Mouse (Mus musculus): ENCODE results near the gene Kif4.
A peak's percentile ranks its signal among the peaks of the same experiment; 100 is the strongest.

Kif4 gene

DNA sequence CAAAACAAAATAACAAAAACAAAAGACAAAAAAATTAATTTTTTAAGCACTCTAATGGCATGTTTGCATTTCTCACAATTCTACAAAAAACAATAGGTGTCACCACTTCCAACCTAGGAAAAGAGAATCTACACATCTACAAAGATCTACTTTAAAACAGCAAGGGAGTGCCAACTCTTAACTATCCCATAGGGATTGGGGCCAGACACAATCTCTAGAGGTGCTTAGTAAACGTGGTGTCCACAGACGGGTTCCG, at the start of gene Kif4:
Kif4 (plus strand) TSS at position 192 of the 256 bp plus-strand sequence.
- no peak for DNase-seq

DNA sequence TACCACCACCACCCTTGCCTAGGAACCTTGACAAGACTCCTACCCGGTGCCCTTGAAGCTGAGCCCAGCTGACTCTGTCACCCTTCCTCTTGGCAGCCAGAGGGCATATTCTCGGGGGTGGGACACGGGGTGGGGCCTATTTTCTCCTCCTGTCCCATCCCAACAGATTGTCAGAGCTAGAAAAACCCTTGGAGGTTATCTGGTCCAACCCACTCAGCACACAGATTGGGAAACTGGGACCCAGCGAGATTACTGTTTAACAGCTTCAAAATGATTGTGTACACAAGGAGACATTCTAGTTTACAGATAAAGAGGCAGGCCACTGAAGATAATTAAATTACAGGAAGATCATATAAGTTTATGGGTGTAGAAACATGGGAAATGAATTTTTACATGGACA, 30.7 kb upstream of the Kif4 start, which contains the start of gene P2ry4:
P2ry4 (minus strand) TSS at position 79 of the 400 bp plus-strand sequence.
- DNase-seq, result no peak

DNA sequence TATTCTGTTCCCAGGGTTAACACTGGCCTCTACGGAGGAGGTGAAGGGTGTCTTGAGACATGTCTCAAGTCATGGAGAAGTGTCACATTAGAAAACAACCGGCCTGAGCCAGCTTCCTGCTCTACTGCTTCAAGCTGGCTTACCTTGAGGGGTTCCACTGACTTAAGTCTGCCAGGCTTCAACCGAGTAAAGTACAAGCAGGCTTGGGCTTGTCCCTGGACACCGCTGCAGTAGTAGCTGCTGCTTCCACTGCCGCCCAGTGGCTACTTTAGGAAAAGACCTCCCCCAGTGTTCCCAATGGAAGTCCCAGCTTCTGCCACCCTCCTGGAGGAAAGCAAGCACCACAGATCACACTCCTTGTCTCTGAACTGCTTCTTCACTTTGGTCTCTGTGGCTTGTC, 28.1 kb upstream of the Kif4 start:
- no peak for DNase-seq

DNA sequence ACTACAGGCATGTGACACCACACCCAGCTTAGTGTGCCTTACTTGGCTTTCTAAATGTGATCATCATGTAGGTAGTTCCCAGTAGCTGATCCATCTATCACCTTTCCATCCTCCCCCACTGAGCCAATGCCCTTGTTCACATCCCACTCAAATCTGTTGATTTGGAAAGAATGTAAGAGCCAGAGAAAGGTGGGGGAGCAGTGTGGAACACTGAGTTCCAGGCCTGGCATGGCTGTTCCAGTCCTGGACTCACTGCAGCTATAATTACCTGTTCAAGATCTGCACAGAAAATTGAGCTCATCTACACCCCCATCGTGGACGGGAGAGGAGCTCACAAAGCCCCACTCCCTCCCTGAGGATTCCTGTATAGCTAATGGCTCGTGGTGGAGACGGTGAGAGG, 25.8 kb upstream of the Kif4 start:
- DNase-seq, result no peak

DNA sequence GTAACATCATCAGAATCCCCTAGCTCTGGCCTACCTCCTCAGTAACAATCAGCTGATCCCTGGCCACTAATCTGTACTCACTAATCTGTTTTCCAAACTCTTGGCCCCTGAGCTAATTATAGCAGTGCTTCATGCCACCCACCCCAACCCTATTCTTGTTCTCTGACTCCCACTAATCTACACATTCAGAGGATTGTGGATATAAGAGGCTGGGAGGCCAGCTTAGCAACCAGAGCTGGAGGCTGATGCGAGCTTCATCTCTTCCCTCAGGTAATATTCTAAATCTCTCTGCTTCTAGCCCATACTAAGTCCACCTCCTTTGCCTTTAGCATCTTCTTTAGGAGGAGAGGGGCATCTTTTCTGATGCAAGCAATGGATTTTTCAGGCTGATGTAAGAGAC, 20.2 kb upstream of the Kif4 start, which contains the start of gene Arr3:
Arr3 (plus strand) TSS at position 184 of the 400 bp plus-strand sequence.
- DNase-seq, result no peak

DNA sequence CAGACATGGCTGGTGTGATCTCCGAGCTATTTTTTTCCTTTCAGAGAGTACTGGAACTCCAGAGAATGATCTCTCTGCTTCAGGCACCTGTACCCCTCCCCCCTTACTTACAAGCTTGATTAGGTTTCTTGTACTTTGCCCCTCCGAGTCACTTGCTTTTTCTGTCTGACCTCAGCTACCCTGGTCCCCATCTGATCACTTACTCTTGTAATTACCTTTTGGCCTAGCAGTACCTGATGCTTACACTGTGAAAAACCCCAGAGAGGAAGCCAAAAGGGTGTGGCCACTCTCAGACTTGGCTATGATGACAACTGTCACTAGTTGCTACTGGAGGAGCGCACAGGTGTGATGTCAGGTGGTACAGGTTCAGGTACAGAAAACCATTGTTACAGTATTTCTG, 7.0 kb upstream of the Kif4 start:
- DNase-seq, result no peak

DNA sequence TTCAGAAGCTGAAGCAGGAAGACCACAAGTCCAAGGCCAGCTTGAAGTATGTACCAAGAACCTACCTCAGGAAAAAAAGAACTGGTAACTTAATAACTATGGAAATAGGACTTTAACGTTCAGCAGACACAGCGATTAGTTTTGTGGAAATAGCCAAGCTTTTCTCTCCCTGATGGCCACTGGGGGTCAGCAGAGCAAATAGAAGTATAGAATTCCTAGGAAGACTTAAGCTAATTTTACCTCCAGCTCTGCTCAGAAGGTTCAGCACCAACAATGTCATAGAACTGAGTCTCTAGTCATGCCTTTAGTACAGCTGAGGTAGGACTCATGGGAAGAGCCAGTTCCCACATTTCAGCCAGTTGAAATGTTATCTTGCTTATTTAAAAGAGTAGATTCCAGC, 4.2 kb upstream of the Kif4 start:
- DNase-seq, result no peak

DNA sequence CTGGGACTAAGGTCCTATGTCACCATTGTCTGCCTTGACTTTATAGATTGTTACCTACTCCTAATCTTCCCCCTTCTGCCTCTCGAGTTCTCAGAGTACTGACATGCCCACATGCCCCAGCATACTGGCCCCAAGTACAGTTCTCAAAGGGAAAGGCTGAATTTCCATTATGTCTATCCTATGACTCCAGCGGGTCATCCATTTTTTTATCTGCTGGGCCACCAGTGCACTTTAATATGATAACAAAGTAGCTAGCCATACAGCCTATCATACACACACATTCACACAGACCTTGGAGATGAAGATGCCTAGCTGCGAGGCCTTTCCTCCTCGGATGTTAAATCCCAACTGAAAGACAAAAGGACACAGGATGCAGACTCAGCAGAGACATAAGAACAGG, 1.3 kb upstream of the Kif4 start:
- no peak for DNase-seq

DNA sequence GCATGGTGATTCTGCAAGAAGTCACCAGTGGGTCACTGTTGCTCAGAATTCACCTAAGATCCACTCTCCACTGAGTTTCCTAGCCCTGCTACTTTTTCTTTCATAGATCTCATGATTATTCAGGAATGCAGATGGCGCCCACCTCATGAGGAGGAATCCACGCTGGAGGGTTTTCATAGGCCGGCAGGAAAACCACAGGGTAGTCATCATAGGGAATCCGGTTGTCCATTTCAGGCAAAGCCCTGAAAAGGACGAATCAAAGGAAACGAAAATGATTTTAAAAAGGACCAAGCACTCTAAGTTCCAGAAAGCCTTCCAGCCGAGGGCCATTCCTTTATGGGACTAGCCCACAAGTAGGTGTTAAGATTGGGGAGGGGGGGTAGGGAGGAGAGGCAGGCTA, 391 bp upstream of the Kif4 start:
- no peak for DNase-seq

DNA sequence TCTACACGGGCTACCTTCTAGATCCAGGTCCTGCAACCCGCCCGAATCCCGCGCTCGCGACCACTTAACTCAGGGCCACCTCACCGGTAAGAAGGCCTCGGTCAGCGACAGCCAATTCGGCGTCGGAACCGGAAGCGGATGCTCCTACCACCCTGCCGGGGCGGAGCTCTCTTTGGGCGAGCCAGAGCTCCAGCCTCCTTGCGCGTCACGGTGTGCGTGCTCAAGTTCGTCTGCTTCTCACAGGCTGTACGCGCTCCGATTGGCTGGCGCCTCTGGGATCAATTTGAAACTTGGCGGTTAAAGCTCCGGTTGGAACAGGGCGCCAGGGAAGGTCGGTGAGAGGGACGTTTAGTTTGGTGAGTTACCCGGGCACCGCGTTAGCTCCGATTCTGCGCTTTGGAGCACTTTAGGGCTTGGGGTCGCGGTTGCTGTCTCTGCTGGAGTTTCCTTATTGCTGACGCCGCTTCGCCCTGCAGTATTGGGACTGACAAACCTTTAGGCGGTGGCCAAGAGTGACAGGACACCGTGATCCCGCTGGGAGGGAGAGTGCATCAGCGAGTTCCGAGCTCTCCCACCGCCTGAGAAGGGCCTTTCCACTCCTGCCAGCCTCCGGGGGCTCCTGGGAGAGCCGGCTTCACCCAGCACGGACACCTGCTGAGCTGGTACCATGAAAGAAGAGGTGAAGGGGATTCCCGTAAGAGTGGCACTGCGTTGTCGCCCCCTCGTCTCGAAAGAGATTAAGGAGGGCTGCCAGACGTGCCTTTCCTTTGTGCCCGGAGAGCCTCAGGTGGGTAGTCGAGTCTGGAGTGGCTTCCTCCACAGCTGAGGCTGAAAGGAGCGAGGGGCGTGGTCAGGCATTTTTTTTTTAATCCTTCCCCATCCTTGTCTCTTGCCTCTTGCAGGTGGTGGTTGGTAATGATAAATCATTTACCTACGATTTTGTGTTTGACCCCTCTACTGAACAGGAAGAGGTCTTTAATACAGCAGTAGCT, 561 bp downstream of the Kif4 start, which contains the start of gene Pdzd11:
Pdzd11 (minus strand) TSS at position 767 of the 992 bp plus-strand sequence.
- DNase-seq, result peak; percentile 91

DNA sequence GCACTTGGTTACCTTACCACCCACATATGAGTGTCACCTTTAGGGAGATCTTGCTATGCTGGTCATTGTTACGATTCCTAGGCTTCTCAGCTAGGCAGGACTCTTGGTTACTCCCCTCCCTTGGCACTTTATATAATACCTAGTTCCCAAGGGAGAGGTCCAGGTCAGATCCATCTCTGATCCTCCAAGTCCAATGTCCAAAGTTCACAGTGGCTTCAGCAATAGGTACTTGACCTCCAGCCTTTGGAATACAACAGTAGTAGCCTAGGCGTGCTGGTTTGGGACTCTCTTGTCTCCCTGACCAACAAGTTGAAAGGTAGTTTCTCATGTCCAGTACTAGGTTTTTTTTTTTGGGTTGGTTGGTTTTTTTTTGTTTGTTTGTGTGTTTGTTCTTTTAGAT, 3.5 kb downstream of the Kif4 start:
- DNase-seq, result no peak

DNA sequence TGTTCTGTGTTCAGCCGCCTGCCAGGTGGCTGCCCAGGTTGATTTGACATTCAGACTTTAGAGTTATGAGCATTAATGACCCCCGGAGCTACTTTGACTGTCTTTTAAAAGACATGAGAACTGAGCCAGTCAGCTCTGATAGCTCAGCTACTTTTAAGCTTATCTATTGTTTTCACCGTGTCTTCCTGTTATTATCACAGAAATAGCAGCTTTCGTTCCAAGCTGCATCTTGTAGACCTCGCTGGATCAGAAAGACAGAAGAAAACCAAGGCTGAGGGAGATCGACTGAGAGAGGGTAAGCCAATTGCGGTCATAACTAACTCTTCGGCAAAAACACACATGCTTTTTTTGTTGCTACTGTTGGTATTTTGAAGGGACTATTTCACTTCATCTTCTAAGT, 12.9 kb downstream of the Kif4 start:
- DNase-seq, result no peak

DNA sequence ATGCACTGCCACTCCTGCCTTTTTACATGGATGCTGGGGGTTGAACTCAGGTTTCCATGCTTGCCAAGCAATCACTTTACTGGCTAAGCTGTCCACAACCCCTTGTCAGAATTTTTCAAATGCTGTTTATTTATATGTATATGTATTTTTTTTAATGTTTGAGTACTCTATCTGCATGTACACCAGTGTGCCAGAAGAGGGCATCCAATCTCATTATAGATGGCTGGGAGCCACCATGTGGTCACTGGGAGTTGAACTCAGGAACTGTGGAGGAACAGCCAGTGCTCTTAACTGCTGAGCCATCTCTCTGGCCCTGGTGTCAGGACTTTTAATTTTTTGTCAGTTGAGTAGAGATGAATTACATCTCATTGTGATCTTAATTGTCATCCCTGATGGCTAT, 27.3 kb downstream of the Kif4 start:
- no peak for DNase-seq

DNA sequence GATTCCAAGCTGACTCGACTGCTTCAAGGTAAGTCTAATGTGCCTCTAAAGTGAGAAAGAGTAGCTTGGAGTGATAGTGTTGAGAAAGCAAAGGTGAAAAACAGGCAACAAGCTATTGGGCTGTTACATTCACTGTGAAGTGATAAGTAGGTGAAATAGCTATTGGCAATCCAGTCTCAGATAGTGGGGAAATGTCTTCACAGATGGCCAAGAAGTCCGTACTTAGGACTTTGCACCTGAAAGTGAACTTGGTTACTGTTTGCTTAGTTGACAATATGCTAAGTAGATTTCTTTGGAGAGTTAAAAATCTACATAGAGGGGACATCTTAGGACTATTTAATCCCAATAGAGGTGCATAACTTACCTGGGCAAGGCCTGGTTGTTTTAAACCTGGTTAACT, 39.3 kb downstream of the Kif4 start:
- no peak for DNase-seq

DNA sequence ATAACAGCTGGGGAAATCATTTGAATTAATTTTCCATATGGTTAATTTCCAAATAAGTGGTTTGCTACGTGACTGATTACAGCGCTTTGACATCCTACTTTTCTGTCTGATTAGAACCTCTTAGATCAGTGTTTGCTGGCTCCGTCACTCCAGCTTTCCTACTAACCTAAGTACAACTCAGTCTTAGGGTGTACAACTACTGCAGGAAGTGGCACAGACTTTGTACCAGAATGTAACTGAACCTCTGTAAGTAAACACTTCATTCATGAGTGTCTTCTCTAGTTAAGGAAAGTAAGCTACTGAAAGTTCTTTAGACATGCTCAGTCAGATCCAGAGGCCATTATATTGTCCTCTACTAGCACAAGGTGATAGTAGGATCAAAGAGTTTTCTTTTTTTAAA, 52.7 kb downstream of the Kif4 start:
- DNase-seq, result no peak

DNA sequence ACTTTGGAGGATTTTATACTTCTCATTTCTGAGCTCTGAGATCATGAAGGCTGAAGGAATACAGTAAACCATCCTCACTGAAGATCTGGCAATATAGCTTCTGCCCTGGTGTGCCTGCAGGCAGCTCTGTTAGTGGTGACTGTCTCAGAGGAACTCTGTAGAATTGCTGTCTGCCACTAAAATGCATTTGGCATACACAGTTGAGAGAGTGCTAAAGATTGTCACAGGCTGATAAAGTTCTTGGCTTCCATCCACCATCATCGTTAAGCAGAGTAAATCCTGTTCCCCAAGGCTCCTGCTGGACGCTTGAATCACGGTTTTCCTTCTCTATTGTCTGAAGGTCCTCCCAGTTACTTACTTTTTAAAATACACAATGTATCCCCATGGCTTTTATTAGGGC, 61.0 kb downstream of the Kif4 start:
- no peak for DNase-seq

DNA sequence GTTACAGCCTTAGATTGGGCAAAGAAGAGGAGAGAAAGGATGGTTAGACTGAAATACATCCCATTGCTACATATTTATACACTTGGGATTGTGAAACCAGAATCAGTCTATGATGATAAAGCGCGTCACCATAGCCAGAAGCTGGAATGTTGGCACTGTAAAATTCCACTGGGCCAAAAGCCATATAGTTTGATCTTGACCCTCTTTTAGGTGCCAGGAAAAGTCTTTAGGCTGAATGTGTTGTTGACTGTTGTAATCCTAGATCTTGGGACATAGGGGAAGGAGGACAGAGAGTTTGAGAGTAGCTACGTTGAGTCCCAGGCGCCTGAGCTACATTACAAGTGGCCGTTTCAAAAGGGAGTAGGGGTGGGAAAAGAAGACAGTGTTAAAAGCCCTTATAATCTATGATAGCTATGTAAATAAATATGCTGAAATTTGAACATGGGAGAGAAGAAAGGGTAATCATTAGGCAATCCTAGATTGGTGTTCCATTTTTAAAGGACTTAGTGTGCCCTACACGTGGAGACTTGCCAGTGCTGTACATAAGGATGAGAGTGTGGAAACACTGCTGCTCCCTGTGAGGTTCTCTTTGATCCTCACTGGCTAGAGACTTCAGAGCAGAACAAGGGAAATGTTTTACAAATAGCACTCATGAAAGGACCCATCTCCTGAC, 62.0 kb downstream of the Kif4 start:
- DNase-seq, result no peak

DNA sequence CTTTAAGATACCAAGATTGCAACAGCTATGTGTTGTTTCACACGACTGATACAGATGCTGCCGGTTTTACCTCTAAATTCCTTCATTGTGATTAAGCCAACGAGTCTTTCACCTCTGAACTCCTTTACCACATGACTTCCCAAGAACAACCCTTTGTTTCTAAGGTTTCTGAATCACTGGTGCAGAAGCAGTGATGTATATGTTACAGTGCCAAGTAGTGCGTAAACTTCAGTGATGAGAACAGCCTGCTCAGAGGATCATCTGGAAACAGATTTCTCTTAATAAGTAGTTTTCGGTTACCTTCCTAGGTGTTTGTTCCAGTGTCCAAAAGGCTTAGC, 62.5 kb downstream of the Kif4 start:
- DNase-seq, result no peak

DNA sequence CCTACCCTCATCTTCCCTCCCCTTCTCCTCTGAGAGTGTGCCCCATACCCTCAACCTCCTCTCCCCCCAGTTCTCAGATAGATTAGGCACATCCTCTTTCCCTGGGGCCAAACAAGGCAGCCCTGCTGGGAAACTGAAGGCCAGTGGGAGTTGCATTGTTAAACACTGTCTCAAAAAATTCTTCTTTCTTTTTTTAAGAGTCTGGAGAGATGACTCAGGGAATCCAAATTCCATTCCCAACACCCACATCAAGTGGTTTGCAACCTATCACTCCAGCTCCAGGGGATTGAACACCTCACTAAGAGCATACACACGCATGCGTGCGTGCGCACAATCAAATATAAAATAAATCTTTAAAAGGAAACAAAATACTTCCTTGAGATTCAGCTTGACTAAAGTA, 71.2 kb downstream of the Kif4 start:
- DNase-seq, result no peak

DNA sequence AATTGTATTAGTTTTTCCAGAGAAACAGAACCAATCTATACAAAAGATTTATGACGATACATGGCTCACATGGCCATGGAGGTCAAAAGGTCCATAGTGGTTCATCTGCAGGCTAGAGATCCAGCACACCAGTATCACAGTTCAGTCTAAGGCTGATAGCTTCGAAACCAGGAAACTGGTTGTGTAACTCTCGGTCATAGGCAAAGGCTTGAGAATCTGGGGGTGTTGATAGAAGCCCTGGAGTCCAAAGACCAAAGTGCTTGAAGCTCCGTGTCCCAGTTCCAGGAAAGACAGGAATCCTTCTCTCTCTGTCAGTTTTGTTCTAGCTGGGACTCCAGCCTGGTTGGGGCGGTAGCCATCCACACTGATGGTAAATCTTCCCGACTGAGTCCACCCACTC, 82.5 kb downstream of the Kif4 start:
- no peak for DNase-seq

DNA sequence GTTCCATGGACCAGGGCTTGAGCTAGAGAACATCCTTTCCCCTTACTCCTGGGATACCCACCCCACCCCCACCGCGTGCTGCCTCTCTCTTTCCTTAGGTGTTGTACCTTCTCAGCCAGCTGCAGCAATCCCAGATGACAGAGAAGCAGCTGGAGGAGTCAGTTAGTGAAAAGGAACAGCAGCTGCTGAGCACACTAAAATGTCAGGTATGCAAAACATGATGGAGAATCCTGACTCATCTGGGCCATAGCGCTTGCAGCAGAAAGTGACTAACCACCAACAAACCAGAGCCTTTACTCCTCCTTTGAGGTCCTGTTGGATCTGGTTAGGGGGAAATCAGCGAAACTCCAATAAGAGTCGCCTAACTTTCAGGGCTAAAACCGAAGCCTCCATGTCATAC, 90.6 kb downstream of the Kif4 start:
- DNase-seq, result no peak

DNA sequence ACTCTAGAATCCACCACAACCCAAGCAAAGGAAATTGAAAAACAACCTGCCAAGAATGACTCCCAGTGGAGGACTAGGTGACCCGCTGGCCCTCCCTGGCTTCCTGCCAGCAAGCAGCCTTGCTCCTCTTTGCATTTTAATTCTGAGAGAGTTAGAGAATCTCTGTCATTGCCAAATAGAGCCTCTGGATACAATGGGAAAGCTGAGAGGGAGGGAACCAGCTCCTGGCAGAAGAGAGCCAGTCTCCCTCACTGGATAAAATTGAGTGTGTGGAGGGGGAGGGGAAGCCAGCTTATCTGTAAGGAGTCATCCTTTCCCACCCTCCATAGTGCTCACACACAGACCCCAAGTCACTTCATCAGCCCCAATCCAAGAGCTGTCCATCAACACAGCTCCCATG, 103.4 kb downstream of the Kif4 start:
- peak; percentile 2 for DNase-seq

DNA sequence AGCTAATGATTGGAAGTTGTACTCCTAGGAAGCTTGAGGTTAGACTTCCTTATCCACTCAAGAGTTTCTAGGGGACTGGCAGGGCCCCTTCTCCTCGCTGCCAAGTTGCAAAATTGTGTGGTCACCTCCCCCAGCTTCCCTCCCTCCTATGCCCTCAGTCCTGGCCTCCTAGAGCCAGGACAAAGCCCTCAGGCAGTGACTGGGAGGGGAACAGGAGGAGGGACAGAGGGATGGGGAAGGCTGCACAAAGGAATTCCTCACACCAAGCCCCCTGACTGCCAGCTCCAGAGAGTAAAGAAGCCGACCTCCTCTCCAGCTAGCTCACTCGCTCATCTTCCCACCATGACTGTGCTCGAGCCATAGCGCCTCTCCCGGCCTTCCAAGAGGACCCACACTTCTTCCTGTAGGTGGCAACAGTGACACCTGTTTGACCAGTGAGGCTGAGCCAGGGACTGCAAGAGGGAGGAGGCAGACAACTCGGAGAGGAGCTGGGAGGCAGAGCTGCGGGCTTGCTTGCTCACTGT, 104.2 kb downstream of the Kif4 start, which contains the start of gene Gdpd2:
Gdpd2 (plus strand) TSS at position 209 of the 524 bp plus-strand sequence.
- peak; percentile 53 for DNase-seq

DNA sequence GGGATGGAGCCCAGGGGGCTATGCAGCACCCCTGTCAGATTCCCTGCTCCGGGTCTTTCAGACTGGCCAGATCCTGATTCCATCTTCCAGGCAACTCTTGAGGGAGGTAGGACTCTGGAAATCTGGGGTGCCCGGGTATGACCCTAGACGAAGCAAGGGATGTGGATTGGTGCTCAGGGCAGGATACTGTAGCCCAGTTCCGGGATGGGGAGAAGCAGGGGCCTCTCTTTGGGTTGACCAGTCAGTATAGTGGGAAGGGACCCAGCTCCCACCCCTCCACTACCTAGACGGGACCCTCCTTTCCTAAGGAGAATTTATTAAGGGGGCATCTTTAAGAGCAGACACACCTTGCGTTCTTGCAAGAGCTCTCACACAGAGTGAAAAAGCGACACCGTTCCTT, 104.7 kb downstream of the Kif4 start:
- no peak for DNase-seq
